Mouse (Mus musculus) heart, postnatal 0 days (tissue): Measurements from ENCODE around the gene Hmgcll1.

Experiments
- CTCF ChIP-seq: IDR thresholded peaks from 2 replicates; pipeline ENCODE4 v1.5.1; 2016; ENCODE audit warnings: antibody characterized with exemption, control low read depth, low read depth
- EP300 ChIP-seq: IDR thresholded peaks from 2 replicates; pipeline ENCODE4 v1.6.1; 2016; ENCODE audit warnings: antibody characterized with exemption, low read depth

DNA sequence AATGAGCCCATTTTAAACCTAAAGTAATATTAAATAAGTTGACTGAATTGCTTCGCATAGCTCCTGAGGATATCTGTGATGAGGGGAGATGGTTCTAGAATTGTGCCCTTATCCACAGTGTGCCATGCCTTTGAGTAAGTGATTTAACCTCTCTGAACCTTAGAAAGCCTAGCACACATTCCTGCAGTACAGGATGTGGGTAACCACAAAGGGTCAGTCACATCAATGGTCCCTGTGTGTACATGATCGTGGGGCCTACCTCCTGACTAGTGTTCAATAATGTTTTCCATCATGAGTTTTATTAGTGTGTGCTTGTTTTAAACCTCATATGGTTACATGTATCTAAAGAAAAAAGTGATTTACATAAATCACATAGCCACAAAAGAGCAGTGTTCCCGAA, 46.3 kb downstream of the Hmgcll1 start:
- no peak for TF ChIP-seq CTCF
- TF ChIP-seq EP300, result no peak
